Mouse (Mus musculus): ENCODE data around the gene Ddx59. TPM values are rescaled to one million over a fixed set of nuclear protein-coding genes. Genes with fewer than 3 reads are reported as not detected.

Ddx59 gene
- polyA plus RNA-seq, 1 experiment from 2014 or later: 14.0 TPM

- 35% methylated on average over 5 of the region's 5 CpGs for WGBS (ENCODE audit: insufficient replicate concordance)
- ATAC-seq (replicated peaks; ENCODE audit: insufficient number of reproducible peaks, low FRiP score, low TSS enrichment): no peak
- H3K9ac ChIP-seq (ENCODE audit: low read depth, low read length): no peak overlapping the region
- H3K27ac ChIP-seq (ENCODE audit: low read depth, low read length): no peak overlapping the region
- no peak overlapping the region; the same call in 1 of the 2 replicates for H3K4me3 ChIP-seq (ENCODE audit: low read depth, low read length)
- H3K27me3 ChIP-seq (ENCODE audit: control insufficient read depth, insufficient read depth, low read length): no peaks in the 10 kb centered on the region
- no peaks in the 10 kb centered on the region for H3K36me3 ChIP-seq (ENCODE audit: control insufficient read depth, insufficient read depth, low read length)
- no peaks in the 10 kb centered on the region for H3K9me3 ChIP-seq (replicated peaks; ENCODE audit: control insufficient read depth, low read length)
- H3K4me1 ChIP-seq (ENCODE audit: control insufficient read depth, insufficient read depth, low read length): no peaks in the 10 kb centered on the region
- H3K4me2 ChIP-seq: peak overlapping the region; percentile 31
These were observed 20.0 kb upstream of the Ddx59 start for GRCm38 (mm10) chr1:136395073-136395472.

GRCm38 (mm10) chr1:136401281-136401680 is 13.8 kb upstream of the Ddx59 start:
- Histone ChIP-seq H3K9ac (ENCODE audit: low read depth, low read length) (no peak overlapping the region), H3K27me3 (ENCODE audit: control insufficient read depth, insufficient read depth, low read length) (no peaks in the 10 kb centered on the region), H3K4me1 (ENCODE audit: control insufficient read depth, insufficient read depth, low read length) (no peaks in the 10 kb centered on the region), H3K36me3 (ENCODE audit: control insufficient read depth, insufficient read depth, low read length) (no peaks in the 10 kb centered on the region), H3K9me3 (replicated peaks; ENCODE audit: control insufficient read depth, low read length) (no peaks in the 10 kb centered on the region), H3K27ac (ENCODE audit: low read depth, low read length) (no peak overlapping the region), H3K4me2 (no peak overlapping the region), H3K4me3 (ENCODE audit: low read depth, low read length) (no peak overlapping the region)
- 69% methylated on average over 8 of the region's 8 CpGs for WGBS (ENCODE audit: insufficient replicate concordance)
- ATAC-seq (replicated peaks; ENCODE audit: insufficient number of reproducible peaks, low FRiP score, low TSS enrichment): no peak

- Histone ChIP-seq H3K4me2 (no peak overlapping the region), H3K4me1 (ENCODE audit: control insufficient read depth, insufficient read depth, low read length) (no peaks in the 10 kb centered on the region), H3K27ac (ENCODE audit: low read depth, low read length) (no peak overlapping the region), H3K4me3 (ENCODE audit: low read depth, low read length) (no peak overlapping the region), H3K9me3 (replicated peaks; ENCODE audit: control insufficient read depth, low read length) (no peaks in the 10 kb centered on the region), H3K9ac (ENCODE audit: low read depth, low read length) (no peak overlapping the region), H3K36me3 (ENCODE audit: control insufficient read depth, insufficient read depth, low read length) (no peaks in the 10 kb centered on the region), H3K27me3 (ENCODE audit: control insufficient read depth, insufficient read depth, low read length) (no peaks in the 10 kb centered on the region)
- ATAC-seq (replicated peaks; ENCODE audit: insufficient number of reproducible peaks, low FRiP score, low TSS enrichment): no peak
- WGBS (ENCODE audit: insufficient replicate concordance): 90% methylated on average over 2 of the region's 2 CpGs
These were observed 5.4 kb upstream of the Ddx59 start for GRCm38 (mm10) chr1:136409631-136410030.

GRCm38 (mm10) chr1:136415756-136416126 is 670 bp downstream of the Ddx59 start:
- Histone ChIP-seq H3K36me3 (ENCODE audit: control insufficient read depth, insufficient read depth, low read length) (0 out of 2 replicates have a peak, but pooled peaks cover 3% of the 10 kb centered on the region), H3K9ac (ENCODE audit: low read depth, low read length) (no peak overlapping the region), H3K27ac (ENCODE audit: low read depth, low read length) (0 out of 2 replicates have a peak overlapping the region, but pooled peaks have one; percentile 99), H3K4me2 (peak overlapping the region; percentile 66), H3K27me3 (ENCODE audit: control insufficient read depth, insufficient read depth, low read length) (no peaks in the 10 kb centered on the region), H3K9me3 (replicated peaks; ENCODE audit: control insufficient read depth, low read length) (no peaks in the 10 kb centered on the region), H3K4me1 (ENCODE audit: control insufficient read depth, insufficient read depth, low read length) (no peaks in the 10 kb centered on the region; the same call in none of the 2 replicates), H3K4me3 (ENCODE audit: low read depth, low read length) (peak overlapping the region; percentile 79)
- WGBS (ENCODE audit: insufficient replicate concordance): 47% methylated on average over 2 of the region's 2 CpGs
- no peak for ATAC-seq (replicated peaks; ENCODE audit: insufficient number of reproducible peaks, low FRiP score, low TSS enrichment)

- no peaks in the 10 kb centered on the region for H3K27me3 ChIP-seq (ENCODE audit: control insufficient read depth, insufficient read depth, low read length)
- no peaks in the 10 kb centered on the region; the same call in none of the 2 replicates for H3K4me1 ChIP-seq (ENCODE audit: control insufficient read depth, insufficient read depth, low read length)
- no peaks in the 10 kb centered on the region for H3K9me3 ChIP-seq (replicated peaks; ENCODE audit: control insufficient read depth, low read length)
- ATAC-seq (replicated peaks; ENCODE audit: insufficient number of reproducible peaks, low FRiP score, low TSS enrichment): no peak
- H3K9ac ChIP-seq (ENCODE audit: low read depth, low read length): no peak overlapping the region
- H3K36me3 ChIP-seq (ENCODE audit: control insufficient read depth, insufficient read depth, low read length): peaks cover 10% of the 10 kb centered on the region
- no peak overlapping the region for H3K4me3 ChIP-seq (ENCODE audit: low read depth, low read length)
- 92% methylated on average over 6 of the region's 6 CpGs for WGBS (ENCODE audit: insufficient replicate concordance)
- no peak overlapping the region for H3K4me2 ChIP-seq
- no peak overlapping the region for H3K27ac ChIP-seq (ENCODE audit: low read depth, low read length)
These were observed 3.3 kb downstream of the Ddx59 start for GRCm38 (mm10) chr1:136418393-136418792.

GRCm38 (mm10) chr1:136427166-136427969 is 12.3 kb downstream of the Ddx59 start:
- Histone ChIP-seq H3K4me2 (no peak overlapping the region), H3K9me3 (replicated peaks; ENCODE audit: control insufficient read depth, low read length) (no peaks in the 10 kb centered on the region), H3K36me3 (ENCODE audit: control insufficient read depth, insufficient read depth, low read length) (no peaks in the 10 kb centered on the region), H3K4me3 (ENCODE audit: low read depth, low read length) (no peak overlapping the region), H3K27me3 (ENCODE audit: control insufficient read depth, insufficient read depth, low read length) (no peaks in the 10 kb centered on the region), H3K27ac (ENCODE audit: low read depth, low read length) (no peak overlapping the region), H3K4me1 (ENCODE audit: control insufficient read depth, insufficient read depth, low read length) (no peaks in the 10 kb centered on the region; the same call in 1 of the 2 replicates), H3K9ac (ENCODE audit: low read depth, low read length) (no peak overlapping the region)
- ATAC-seq (replicated peaks; ENCODE audit: insufficient number of reproducible peaks, low FRiP score, low TSS enrichment): peak; percentile 67
- WGBS (ENCODE audit: insufficient replicate concordance): 59% methylated on average over 11 of the region's 11 CpGs

- Histone ChIP-seq H3K36me3 (ENCODE audit: control insufficient read depth, insufficient read depth, low read length) (no peaks in the 10 kb centered on the region), H3K9ac (ENCODE audit: low read depth, low read length) (no peak overlapping the region), H3K9me3 (replicated peaks; ENCODE audit: control insufficient read depth, low read length) (no peaks in the 10 kb centered on the region), H3K27me3 (ENCODE audit: control insufficient read depth, insufficient read depth, low read length) (no peaks in the 10 kb centered on the region), H3K4me1 (ENCODE audit: control insufficient read depth, insufficient read depth, low read length) (no peaks in the 10 kb centered on the region; the same call in 1 of the 2 replicates), H3K4me2 (no peak overlapping the region), H3K4me3 (ENCODE audit: low read depth, low read length) (no peak overlapping the region), H3K27ac (ENCODE audit: low read depth, low read length) (no peak overlapping the region)
- WGBS (ENCODE audit: insufficient replicate concordance): 74% methylated on average over 4 of the region's 4 CpGs
- ATAC-seq (replicated peaks; ENCODE audit: insufficient number of reproducible peaks, low FRiP score, low TSS enrichment): no peak
These were observed 13.9 kb downstream of the Ddx59 start for GRCm38 (mm10) chr1:136428981-136429380.

GRCm38 (mm10) chr1:136430126-136430818 is 15.2 kb downstream of the Ddx59 start:
- no peak overlapping the region for H3K9ac ChIP-seq (ENCODE audit: low read depth, low read length)
- no peaks in the 10 kb centered on the region for H3K36me3 ChIP-seq (ENCODE audit: control insufficient read depth, insufficient read depth, low read length)
- no peaks in the 10 kb centered on the region for H3K9me3 ChIP-seq (replicated peaks; ENCODE audit: control insufficient read depth, low read length)
- H3K27ac ChIP-seq (ENCODE audit: low read depth, low read length): no peak overlapping the region
- ATAC-seq (replicated peaks; ENCODE audit: insufficient number of reproducible peaks, low FRiP score, low TSS enrichment): no peak
- H3K4me2 ChIP-seq: no peak overlapping the region
- no peaks in the 10 kb centered on the region; the same call in 1 of the 2 replicates for H3K4me1 ChIP-seq (ENCODE audit: control insufficient read depth, insufficient read depth, low read length)
- H3K4me3 ChIP-seq (ENCODE audit: low read depth, low read length): no peak overlapping the region
- no peaks in the 10 kb centered on the region for H3K27me3 ChIP-seq (ENCODE audit: control insufficient read depth, insufficient read depth, low read length)
- 54% methylated on average over 7 of the region's 7 CpGs for WGBS (ENCODE audit: insufficient replicate concordance)
